Mouse (Mus musculus): Measurements from ENCODE around the gene Actn1.

GRCm38 (mm10) chr12:80307556-80307955 is 47.4 kb upstream of the Actn1 start:
- TF ChIP-seq POLR2A (IDR thresholded peaks at IDR 0.05; ENCODE audit: insufficient read depth, low read length) (no peak), CTCF (IDR thresholded peaks at IDR 0.05; ENCODE audit: low read depth, low read length) (no peak)
